Mouse (Mus musculus) adrenal gland, adult 2 months (tissue): ENCODE measurements around the gene Psmd7. TPM values are rescaled to one million over a fixed set of nuclear protein-coding genes. Genes with fewer than 3 reads are reported as not detected.

Source experiments
- DNase-seq: peaks from one replicate; pipeline ENCODE4 v3.0.0; 2021
- polyA plus RNA-seq: library from polyadenylated mRNA; depleted of rRNA; stranded (reverse); fragments of >200 nt; gene quantifications from 2 replicates; pipeline ENCODE4 v1.2.3, GENCODE M21; 2012
- total RNA-seq, 2 experiments: library from RNA; stranded (reverse); gene quantifications; 2 replicates each; pipeline ENCODE4 v1.2.3; 2021

Gene Psmd7
- total and polyA plus RNA-seq, 3 experiments = 37.1 to 115 (median 110) TPM

DNA sequence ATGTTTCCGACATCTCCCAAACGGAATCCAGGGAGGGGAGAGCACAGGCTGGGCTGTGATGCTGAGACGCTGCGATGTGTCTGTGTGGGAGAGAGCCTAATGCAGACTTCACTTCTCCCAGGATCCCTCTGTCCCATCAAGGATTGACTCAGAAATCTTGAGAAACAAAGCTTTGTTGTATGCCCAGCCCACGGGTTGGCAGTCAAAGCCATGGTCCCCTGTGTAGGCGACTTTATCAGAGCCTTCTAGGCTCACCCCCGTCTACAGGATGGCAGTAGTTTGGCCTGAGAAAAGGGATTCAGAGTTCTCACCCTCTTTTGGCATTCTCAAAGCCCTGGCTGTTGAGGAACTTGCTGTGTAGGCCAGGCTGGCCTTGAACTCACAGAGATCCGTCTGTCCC lies 9.7 kb downstream of the Psmd7 start:
- DNase-seq = no peak

DNA sequence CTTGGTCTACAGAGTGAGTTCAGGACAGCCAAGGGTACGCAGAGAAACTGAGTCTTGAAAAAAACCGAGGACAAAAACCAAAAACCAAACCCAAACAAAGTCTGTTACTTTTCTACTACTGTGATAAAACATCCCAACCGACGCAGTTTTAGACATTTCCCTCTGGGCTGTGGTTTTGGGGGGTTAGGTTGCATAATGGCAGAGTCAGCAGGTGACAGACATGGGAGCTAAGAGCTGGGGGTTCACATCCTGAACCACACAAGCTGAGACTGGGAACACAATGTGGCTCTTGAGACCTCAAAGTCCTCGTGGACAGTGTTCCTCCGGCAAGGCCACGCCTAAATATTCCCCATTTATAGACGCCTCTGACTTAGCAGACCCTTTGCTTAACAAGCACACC lies 10.1 kb downstream of the Psmd7 start:
- DNase-seq = no peak

DNA sequence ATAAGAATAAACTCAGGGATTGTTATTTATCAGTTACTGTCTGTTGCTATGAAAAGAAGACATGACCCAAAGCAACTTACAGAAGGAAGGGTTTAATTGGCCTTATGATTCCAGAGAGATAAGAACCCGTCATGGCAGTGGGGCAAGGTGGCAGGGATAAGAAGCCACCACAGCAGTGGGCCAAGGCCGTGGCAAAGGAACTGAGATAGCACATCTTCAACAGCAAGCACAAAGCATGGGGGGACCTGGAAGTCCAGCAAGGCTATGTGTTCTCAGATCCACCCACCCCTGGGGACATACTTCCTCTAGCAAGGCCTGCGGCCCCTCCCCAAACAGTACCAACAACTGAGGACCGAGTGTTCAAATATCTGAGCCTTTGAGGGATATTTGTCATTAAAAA lies 10.6 kb downstream of the Psmd7 start:
- DNase-seq = no peak

DNA sequence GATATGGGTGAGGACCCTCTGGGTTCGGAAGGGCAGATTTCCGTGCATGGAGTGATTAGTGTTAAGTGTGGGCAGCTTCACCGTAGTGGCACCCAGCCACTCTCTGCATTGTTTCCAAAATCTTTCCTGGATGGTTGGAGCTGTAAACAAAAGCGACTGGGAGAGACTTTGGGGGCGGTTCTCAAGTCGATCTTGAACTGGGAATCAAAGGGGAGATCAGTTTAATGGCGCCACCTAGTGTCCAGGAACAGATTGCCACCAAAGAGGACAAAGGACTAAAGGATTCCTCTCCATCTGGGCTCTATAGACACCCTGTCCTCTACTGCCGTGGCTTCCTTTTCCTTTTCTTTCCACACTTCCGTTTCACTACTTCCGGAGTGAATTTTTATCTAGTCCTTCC lies 11.6 kb downstream of the Psmd7 start:
- DNase-seq = peak; percentile 77

DNA sequence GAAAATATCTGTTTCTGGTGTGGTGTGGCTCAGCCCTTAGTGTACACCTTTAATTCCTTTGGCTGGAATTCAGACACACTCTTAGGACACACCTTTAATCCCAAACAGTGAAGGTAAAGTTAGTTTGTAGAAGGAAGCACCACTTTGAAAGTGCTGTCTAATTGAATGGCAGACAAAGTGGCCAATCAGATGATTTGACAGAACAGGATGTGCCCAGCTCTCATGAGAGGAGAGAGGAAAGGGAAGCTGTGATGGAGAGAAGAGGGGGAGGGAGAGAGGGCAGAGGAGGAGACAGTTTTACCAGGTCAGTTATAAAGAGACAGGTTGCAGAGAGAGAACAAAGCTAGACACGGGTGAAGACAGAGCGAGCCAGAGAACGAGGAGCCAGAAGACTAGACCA lies 13.5 kb downstream of the Psmd7 start:
- DNase-seq = no peak

DNA sequence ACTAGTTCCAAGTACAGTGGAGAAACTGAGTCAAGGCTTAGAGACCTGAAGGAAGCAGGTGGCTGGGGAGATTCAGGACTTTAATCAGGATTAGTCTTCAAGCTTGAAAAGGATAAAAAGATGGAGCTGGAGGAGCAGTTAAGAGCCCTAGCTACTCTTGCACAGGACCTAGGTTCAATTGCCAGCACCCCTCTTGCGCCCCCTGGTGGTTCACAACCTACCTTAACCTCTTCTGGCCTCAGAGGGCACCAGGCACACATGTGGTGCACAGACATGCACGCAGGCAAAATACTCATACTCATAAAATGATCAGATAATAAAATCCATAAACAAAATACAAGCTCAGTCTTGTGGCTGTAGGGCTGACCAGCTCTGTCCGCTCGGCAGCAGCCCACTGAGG lies 15.8 kb downstream of the Psmd7 start:
- peak; percentile 70 for DNase-seq

DNA sequence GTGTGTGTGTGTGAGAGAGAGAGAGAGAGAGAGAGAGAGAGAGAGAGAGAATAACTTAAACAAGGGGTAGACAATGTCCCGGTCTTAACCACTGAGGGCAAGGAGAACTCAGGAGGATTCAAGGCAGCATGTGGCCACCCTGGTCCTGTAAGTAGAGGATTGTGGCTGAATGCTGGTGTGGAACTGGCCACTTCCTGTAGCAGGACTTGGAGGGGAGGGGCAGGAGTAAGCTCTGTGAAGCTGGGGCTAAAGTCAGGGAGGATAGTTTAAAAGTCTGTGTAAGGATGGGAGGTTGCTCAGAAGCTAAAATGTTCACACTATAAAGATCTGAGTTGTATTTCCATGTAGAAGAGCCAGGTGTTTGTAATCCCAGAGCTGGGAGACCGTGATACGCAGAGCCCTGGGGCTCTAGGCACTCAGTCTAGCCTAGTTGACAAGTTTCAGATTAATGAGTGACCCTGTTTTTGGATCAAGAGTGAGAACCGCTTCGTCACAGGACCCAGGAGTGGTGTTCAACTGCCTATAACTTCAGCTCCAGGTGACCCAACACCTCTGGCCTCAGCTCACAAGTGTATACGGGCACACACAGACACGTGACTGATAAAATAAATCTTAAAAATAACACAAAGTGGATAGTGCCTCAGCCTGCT lies 16.7 kb downstream of the Psmd7 start:
- no peak for DNase-seq

DNA sequence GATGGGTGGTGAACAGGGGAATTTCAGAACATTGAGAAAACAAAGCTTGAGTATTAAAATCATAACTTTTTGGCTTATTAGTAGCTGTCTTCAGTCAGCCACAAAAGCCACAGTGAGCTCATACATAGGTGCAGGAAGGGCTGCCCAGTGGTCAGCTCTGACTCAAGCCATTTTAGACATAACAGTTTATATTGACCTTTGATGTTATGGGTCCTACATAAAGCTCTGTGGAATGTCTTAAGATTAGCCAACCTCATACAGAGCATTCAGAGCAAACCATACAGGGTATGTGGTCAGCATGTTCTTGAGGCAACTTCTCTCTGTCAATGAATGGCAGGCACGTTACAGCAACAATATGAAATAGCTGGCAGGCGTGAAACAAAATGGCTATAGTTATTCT lies 17.2 kb downstream of the Psmd7 start:
- no peak for DNase-seq

DNA sequence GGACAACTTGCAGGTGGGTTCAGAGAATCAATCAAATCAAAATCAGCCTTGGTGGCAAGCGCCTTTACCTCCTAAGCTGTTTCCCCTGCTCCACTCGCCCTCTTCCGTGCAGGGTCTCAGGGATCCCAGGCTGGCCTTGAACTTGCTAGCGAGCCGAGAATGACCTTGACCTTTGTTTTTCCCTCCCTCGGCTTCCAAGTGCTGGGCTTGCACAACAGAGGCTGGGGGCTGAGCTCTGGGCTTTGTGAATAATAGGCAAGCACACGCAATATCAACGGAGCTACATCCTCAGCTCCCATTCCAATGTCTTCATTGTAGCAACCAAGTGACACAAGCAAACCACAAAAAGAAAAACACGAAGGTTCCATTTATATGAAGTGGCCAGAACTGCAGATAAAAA lies 26.1 kb downstream of the Psmd7 start:
- no peak for DNase-seq

DNA sequence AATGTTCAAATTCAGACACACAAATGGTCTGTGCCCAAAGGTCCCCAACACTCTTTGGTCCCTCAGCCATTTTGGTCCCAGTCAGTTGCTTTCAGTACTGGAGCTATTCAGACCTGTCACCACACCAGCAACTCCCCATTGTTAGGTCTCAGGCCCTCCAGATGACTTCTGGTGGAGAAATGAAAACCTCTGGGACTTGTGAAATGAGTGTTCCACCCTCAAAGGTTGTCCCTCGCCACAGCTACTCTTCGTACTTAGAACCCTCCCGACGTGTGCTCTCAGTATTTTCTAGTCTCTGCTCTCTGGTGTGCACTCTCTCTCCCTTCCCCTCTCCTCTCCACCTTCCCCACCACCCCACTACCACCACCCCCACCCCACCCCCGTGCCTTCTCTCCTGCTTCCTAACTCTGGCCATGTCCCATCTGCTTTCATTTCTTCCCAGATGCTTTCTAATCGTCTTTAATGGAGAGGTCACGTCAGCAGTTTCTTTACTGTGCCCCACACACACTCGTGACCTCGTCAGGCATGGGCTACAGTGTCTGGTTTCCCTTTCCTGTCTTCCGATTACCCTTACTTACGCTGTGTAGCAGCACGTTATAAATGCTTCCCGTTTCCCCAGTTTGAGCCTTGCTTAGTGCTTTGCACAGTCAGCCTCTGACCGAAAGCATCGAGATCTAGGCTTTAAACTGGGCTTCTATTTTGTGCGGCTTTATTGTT lies 27.3 kb downstream of the Psmd7 start:
- no peak for DNase-seq

DNA sequence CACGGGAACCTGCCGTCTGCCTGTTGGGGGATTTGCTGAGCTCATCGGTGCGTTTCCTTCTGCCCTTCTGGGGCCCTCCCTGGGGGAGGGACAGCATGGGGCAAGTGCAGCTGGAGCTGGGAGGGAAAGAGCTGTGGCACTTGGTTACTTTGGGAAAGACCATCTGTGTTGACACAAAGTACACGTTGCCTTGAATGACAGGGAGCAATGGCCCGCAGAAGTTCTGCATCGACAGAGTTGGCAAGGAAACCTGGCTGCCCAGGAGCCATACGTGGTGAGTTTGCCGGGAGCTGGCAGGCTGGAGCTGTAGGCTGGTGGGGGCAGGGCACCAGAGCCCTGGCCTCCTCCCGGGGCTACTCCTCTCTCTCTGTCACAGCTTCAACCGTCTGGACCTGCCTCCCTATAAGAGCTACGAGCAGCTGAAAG lies 31.7 kb downstream of the Psmd7 start:
- no peak for DNase-seq

DNA sequence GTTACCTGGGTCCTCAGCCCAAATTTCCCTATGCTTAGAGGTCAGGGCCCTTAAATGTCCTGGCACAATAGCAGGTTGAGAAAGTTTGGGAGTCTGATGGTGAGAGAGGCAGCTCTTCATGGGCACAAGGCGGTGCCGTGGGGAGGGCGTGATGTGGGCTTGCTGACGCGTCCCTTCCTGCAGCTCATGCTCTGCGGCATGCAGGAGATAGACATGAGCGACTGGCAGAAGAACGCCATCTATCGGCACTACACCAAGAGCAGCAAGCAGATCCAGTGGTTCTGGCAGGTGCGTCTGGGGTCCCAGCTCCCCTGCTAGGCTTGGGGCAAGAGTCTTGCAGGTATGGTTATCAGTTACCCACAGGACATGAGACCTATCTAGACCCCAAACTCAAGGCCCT lies 33.0 kb downstream of the Psmd7 start:
- no peak for DNase-seq

DNA sequence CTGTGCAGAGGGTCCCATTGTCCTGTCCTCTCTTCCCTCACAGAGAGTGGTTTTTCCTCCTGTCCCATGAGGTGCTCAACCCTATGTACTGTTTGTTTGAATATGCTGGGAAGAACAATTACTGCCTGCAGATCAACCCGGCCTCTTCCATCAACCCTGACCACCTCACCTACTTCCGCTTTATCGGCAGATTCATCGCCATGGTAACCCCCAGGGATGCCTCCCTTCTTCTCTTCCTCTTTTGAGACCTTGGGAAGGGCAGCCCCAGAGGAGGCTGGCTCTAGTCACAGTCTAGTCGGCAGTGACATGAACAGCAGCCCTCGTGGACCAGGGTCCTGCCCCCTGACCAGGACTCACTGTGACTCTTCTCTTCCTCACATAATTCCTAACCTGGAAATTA lies 36.0 kb downstream of the Psmd7 start:
- DNase-seq = no peak

DNA sequence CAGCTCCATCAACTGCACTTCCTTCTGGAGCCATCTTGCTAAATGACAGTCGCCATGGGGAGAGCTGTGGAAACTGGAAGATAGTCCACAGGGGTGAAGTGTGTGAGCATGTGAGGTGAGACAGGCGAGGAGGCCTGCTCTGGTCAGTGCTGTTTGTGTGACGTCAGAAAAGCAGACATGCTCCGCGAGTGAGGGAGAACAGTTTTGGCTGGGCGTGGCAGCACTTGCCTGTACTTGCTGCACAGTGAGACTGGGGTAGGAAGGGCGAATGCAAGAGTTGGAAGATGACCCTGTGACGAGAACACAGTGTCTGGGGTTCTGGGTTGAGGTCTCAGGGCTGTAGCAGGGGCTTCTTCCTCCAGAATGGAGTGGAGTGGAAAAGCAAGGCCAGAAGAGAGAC lies 41.4 kb downstream of the Psmd7 start:
- no peak for DNase-seq

DNA sequence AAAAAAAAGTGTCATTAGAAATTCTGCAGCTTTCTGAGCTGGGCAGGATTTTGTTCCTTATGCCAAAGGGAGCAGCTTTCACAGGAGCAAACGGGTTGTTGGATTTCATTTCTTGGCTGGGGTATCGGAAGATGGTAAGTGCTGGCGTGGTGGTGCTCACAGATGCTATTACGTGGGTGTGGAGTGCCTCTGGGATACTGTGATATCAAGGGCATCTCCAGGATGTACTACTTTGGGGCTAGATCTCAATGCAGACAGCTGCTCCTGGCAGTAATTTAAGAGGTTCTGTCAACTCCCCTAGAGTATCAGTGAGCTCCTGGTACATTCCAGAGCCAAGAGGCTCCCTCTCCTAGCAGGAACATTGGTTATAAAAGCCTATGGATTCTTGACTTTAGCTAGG lies 42.1 kb downstream of the Psmd7 start:
- DNase-seq = no peak

DNA sequence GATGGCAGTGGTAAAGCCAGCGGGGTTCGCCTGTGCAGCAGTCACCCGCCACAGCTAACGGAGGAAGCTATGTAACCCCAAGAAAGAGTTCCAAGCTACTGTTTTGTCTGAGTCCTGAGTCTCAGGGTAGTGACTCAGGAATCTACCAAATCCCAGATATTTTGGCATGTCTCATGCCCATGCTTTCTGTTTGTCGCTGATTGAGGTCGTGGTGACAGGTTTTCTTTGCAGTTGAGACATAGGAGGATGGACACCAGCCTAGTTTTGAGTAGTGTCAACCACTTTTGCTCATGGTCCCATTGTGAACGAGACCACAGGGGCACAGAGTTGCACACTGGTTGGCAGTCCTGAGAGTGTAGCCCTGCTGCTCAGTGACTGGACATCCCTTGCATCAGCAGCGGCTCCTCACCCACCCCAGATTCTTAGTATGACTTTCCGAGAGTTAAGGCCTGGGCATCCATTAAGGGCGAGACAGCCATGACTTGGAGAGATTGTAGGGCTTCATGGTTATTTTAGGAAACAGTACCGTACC lies 42.6 kb downstream of the Psmd7 start:
- DNase-seq = no peak

DNA sequence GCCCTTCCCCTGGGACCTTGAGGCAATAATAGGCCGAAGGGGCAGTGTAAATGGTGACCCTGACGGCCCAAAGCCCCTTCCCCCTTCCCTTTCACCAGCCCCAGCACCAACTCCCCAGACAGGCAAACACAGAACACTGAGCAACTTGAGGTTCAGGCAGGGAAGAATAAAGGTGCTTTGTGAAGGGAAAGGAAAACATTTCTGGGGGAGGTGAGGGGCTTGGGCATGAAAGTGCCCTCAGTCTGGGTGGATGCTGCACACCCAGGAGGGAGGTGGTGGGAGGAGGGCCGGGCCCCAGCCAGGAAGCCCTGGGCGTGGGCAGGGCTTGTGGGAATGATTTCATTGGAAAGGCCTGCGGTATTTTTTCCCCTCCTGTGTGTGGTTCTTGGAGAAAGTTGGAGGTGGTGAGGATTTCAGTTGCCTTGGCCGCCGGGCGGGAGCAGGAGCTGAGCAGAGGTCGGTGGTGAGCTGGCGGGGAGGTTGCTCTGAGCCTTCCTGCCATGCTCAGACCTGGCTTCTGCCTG lies 43.6 kb downstream of the Psmd7 start:
- no peak for DNase-seq

DNA sequence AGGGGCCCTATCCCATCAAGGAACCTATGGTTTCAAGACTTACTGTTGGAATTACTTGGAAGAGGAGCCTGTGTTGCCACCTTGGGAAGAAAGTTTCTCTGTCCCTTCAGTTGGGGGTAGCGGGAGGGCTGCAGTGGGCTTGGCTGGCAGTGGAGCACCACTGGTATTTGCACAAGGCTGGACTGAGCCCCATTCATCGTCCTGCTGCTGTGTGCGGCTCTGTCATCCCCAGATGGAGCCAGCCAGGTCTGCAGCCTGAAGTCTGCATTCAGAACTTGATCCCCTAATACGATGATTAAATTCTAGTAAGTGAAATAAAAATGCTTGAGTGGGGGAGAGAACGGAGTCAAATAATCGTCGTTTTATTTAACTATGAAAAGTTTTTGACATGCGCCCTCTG lies 44.1 kb downstream of the Psmd7 start:
- DNase-seq = no peak

DNA sequence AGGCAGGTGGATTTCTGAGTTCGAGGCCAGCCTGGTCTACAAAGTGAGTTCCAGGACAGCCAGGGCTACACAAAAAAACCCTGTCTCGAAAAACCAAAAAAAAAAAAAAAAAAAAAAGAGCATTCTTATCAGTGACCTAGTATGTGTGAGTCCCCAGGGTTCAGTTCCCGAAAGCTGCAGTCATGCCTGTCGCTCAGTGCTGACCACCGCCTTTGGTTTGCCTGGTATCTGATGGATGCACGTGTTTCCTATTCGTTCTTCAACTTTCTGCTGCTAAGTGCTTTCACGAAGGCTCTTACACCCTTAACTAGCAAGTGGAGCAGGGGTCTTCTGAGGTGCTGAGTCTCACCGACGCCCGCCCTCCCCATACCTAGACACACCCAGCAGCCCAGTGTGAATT lies 44.5 kb downstream of the Psmd7 start:
- no peak for DNase-seq

DNA sequence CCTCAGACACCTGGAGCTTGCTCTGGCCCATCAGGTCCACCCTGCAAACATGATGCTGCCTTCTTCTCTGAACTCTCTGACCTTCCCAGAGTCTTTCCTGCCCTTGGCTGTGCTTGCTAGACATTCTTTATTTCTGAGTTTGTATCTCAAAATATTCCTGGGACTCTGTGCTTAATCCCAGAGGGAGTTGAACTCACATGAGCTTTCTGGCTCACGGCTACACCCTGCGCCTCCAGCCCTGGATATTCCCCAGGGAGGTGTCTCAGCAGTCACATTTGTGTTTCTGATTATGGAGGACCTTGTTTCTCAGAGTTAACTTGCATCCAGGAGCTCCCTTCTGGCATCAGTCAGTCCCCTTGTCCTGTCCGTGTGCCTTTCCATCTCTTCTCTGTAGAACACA lies 46.1 kb downstream of the Psmd7 start:
- no peak for DNase-seq

DNA sequence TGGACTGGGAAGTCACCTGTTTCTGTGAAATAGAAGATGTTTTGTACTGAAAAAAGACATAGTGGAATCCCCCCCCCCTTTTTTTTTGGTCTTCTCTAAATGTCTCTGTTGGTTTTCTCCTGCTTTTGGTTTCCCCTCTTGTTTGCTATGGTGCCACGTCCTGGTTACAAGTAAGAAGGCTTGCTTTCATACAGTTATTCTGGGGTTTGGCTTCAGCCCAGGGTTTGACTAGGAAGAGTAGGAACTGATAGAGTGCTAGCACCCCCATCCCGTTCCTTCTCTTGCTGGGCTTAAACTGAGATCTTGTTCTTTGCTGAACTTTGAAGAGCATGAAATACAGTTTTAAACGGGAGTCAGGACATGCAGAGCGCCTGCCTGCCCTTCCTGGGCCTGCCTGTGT lies 46.9 kb downstream of the Psmd7 start:
- no peak for DNase-seq

DNA sequence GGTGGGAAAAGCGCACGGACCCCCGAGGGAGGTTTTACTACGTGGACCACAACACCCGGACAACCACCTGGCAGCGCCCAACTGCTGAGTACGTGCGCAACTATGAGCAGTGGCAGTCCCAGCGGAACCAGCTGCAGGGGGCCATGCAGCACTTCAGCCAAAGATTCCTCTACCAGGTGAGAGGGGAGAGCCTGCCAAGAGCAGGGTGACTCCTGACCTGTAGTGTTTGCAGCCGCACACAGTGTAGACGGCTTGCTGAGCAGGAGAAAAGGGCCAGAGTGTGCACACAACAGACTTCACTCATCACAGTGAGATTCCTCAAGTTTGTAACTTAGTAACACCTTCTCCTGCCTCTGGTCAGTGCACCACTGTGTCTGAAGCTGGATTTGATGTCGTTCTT lies 47.6 kb downstream of the Psmd7 start:
- DNase-seq = no peak

DNA sequence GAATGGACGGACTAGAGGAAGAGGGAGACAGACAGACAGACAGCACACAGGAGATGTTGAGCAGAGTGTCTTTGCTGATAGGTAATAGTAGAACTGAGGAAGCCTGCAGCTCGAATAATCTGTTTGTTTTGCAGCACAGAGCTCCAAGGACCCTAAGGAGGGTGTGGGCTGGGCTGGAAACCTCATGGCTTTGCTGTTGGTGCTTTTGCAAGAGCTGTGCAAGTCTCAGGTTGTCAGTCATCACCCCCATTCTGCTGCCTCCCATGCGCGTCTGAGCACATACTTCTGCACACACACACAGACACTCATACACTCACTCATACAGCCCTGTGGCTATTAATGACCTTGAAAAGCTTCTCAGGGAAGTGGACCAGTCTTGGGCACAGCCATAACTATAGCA lies 50.8 kb downstream of the Psmd7 start:
- DNase-seq = no peak
